Mouse (Mus musculus): ENCODE measurements around the gene Lrrc59.
"Not testable (repeated sequence)": the region's sequence is repeated elsewhere in the genome, so short reads cannot be mapped to it uniquely, and the experiment has no call there.

Lrrc59 gene

GRCm38 (mm10) chr11:94630199-94631011 lies 838 bp downstream of the Lrrc59 start:
- peak; percentile 61 for DNase-seq (ENCODE audit: low read depth, low spot score)

GRCm38 (mm10) chr11:94631969-94632368 lies 2.4 kb downstream of the Lrrc59 start:
- no peak for DNase-seq (ENCODE audit: low read depth, low spot score)

- DNase-seq (ENCODE audit: low read depth, low spot score), result no peak
These were observed 3.4 kb downstream of the Lrrc59 start for GRCm38 (mm10) chr11:94632988-94633387.

- no peak for DNase-seq (ENCODE audit: low read depth, low spot score)
These were observed 4.9 kb downstream of the Lrrc59 start for GRCm38 (mm10) chr11:94634431-94634830.

DNA sequence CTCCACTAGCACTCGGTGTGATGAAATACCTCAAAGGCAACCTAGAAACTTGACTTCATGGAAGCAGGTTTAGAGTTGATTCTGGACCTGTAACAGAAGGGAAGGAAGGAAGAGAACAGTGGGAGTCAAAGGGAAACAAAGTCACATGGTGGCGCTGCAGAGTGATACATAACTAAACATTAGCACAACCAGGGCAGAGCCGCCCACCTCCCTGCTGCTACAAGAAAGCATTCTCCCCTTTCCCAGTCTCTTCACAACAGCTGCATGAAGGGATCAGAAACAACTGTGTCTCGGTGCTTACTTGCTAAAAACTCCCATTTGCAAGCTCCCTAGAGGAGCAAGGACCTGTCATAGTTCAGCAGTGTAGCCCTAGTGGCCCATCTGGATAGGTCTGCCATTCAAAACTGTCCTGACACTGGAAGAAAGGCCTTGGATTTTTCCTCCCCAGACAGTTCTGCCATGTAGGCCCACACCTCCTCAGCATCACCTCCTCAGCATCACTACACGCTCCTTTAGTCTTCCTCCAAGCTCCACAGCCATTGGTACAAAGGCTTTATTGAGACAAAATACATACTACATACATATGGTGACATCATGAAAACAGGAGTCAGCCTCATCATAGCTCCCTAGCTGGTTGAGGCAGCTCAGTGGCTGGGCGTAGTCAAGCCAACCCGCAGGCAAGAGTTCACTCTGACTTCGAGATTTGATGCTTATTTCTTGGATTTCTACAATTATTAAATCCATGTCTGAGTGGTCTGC lies 15.1 kb downstream of the Lrrc59 start:
- DNase-seq (ENCODE audit: low read depth, low spot score), result no peak

DNA sequence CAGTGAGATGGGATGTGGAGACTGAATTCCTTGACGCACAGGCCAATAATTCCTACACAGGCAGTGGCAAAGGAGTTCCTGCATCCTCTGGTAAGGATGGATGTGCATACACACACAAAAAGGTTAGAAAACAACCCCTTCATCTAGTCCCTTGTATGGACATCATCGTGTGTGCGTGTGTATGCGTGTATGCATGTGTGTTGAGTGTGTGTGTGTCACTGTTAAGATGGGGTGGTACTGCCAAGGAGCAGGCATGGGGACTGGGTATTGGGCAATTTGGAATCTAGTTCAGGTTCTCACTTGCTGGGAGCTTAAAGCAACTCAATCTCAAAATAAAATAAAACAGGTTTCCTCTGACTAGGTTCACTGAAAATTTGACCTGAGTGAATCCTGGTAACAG lies 16.9 kb downstream of the Lrrc59 start:
- no peak for DNase-seq (ENCODE audit: low read depth, low spot score)

DNA sequence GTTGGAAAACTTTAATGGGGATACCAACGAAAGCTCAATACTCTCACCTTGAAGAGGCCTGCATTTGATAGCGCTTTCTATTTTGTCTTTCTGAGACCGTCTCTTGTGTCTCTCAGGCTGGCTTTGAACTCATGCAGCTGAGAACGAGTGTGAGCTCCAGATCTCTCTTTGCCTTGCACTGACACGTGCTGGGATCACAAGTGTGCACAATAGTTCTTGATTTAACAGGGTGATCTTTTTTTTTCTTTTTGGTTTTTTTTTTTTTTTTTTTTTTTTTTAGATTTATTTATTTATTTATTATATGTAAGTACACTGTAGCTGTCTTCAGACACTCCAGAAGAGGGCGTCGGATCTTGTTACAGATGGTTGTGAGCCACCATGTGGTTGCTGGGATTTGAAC lies 21.7 kb downstream of the Lrrc59 start:
- DNase-seq (ENCODE audit: low read depth, low spot score), result not testable (repeated sequence)

DNA sequence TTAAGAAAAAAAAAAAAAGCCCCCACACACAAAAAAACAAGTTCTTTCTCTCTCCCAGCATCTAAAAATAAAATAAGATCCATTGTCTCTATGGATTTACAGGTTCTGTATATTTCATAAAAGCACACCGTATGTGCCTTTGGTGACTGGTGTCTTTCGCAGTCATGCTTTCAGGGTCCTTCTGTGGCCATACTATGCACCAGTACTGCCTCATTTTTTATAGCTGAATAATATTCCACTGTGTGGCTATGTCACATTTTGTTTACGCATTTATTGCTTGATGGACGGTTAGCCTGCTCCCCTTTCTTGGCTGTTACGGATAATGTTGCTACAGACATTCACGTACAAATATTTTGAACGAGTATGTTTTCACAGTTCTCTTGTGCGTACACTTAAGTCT lies 23.4 kb downstream of the Lrrc59 start:
- no peak for DNase-seq (ENCODE audit: low read depth, low spot score)

DNA sequence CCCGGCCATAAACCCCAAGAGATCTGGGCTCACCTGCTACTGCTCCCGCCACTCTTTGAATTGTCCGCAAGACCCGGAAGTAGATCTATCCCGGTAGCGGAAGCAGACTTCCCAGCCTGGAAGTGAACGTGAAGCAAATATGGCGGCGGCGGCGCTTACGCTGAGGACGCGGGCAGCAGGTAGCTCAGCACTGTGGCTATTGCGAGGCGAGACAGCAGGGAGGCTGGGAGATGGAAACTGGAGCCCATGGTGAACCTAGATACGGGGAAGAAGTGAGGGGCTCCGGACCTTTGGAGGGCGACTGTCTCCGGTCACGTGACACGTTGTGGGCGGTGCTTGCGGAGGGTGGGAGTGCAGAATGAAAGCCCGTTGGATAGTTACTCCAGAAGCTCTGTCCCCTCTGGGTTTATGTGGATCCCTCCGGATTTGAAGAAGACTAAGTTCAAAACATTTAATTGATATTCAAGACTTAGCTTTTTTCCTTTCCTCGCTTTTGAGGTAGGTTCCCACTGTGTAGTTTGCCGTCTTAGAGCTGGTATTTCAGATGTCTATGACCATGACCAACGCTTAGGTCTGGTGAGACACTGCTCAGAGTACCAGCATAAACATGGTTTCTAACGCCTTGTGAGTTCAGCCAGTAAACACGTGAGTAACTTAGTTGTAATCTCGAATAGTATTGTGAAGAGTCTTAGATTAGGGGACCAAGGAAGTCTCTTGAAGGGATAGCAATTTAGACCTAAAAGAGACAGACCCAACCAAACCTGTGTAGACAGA lies 24.3 kb downstream of the Lrrc59 start, which contains the start of the genes Mrpl27 and Eme1:
Gene Mrpl27 (plus strand): TSS at position 105 of the 774 bp plus-strand sequence.
Gene Eme1 (minus strand): TSS at position 302 of the 774 bp plus-strand sequence.
- DNase-seq (ENCODE audit: low read depth, low spot score), result peak; percentile 85

DNA sequence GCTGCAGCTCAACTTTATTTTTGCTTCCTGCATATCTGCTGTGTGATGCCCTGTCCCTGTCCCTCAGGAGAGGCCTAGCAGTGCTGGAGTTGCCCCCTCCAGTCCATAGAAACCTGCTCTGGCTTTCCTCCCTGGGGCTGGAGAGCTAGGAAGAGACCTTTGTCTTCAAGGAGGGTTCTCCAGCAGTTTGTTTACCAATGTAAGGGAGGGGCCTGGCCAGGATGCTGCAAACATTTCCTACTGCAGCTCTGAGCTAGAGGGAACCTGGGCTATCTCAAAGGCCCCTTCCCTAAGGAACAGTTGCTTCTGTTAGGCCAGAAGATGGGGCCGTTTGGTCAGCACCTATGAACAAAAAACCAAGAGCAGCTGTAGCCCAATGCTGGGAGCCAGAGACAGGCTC lies 31.8 kb downstream of the Lrrc59 start:
- no peak for DNase-seq (ENCODE audit: low read depth, low spot score)

GRCm38 (mm10) chr11:94665281-94665680 lies 35.7 kb downstream of the Lrrc59 start:
- DNase-seq (ENCODE audit: low read depth, low spot score), result no peak

- DNase-seq (ENCODE audit: low read depth, low spot score), result no peak
These were observed 45.4 kb downstream of the Lrrc59 start for GRCm38 (mm10) chr11:94674984-94675383.

- DNase-seq (ENCODE audit: low read depth, low spot score), result peak; percentile 46
These were observed 45.9 kb downstream of the Lrrc59 start for GRCm38 (mm10) chr11:94675446-94675845.

DNA sequence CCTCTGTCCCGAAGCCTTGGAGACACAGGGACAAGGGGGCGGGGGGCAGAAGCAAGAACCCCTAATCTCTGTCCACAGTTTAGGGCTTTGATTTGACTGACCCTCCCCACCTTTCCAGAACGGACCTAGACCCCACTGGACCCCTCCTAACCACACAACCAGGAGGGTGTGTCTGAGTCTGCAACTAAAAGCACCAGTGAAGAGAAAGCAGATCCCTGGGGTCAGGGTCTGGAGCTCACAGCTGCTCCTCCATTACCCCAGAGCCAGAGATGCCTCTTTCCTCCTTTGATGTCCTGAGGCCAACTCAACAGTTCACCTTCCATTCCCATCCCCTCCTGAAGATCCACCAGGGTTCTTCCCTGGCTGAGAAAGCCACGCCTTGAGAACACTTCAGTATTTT lies 46.7 kb downstream of the Lrrc59 start:
- DNase-seq (ENCODE audit: low read depth, low spot score), result no peak

DNA sequence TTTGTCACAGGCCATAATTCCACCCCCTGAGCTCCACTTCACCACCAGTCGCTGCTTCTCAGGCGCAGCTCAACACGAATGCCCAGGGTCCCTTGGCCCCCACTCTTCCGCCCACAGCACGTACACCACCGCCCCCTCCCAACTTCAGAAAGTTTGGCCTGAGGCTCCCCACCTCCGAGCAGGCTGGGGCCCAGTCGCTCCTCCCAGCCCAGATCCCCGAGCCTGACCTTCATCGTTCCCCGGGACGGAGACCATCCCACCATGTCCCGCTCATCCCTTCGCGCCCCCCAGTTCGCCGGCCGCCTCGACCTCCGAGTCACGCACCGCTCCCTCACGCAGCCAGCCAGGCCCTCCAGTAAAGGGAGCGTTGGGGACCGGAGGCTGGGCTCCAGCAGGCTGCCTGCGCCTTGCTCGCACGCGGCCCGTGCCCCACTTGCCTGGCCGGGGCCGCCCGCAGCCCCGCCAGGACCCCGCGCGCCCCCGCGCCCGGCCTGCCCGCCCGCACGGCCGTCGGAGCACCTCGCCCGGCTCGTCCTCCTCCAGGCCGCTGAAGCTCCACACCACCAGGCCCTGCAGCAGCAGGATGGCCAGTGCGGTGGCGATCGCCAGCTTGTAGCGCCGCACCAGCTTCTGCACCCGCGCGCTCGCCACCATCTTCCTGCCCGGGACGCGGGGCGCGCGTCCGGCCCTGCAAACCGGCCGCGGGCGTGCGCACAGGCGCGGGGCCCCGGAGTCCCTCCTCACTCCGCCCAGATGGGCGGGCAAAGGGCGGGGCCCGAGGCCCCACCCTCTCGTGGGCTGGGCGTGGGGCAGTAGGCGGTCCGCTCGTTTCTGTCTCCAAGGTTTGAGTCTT lies 47.4 kb downstream of the Lrrc59 start, which contains the start of gene Xylt2:
Gene Xylt2 (minus strand): TSS at position 762 of the 853 bp plus-strand sequence.
- peak; percentile 85 for DNase-seq (ENCODE audit: low read depth, low spot score)

- DNase-seq (ENCODE audit: low read depth, low spot score), result no peak
These were observed 48.1 kb downstream of the Lrrc59 start for GRCm38 (mm10) chr11:94677607-94678145.

DNA sequence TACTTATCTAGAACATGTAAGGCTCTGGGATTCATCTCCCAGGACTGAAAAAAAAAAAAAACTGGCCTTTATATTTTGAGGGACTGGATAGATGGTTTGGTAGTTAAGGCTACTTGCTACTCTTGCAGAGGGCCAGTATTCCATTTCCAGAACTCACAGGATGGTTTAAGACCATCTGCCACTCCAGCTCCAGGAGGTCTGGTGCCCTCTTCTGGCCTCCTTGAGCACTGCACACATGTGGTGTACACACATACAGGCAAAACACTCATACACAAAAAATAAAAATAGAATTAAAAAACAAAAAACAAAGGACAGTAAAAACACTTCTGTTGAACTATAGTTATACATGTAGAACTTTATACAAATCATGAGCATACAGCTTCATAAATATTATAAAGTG lies 51.1 kb downstream of the Lrrc59 start:
- DNase-seq (ENCODE audit: low read depth, low spot score), result peak; percentile 70

GRCm38 (mm10) chr11:94681640-94682039 lies 52.1 kb downstream of the Lrrc59 start:
- DNase-seq (ENCODE audit: low read depth, low spot score), result peak; percentile 36

- DNase-seq (ENCODE audit: low read depth, low spot score), result no peak
These were observed 52.9 kb downstream of the Lrrc59 start for GRCm38 (mm10) chr11:94682427-94682826.

GRCm38 (mm10) chr11:94687178-94687577 lies 57.6 kb downstream of the Lrrc59 start:
- DNase-seq (ENCODE audit: low read depth, low spot score), result no peak

DNA sequence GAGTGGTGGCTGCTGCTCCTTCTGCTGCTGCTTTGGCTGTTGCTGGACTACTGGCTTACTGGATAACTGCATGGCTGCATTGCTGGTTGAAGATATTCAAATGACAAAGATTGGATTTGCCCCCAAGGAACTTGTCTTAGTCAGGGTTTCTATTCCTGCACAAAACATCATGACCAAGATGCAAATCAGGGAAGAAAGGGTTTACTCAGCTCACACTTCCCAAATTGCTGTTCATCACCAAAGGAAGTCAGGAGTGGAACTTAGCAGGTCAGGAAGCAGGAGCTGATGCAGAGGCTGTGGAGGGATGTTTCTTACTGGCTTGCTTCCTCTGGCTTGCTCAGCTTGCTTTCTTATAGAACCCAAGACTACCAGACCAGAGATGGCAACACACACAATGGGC lies 62.9 kb downstream of the Lrrc59 start:
- not testable (repeated sequence) for DNase-seq (ENCODE audit: low read depth, low spot score)

Data from ES-CJ7 (cell line).